Mouse (Mus musculus) liver, embryonic 15.5 days (tissue): Measurements from ENCODE around the gene Hectd1. TPM values are rescaled to one million over a fixed set of nuclear protein-coding genes. Genes with fewer than 3 reads are reported as not detected.

Experiments used
- ATAC-seq: fragments of 200-750 bp; cut with Nextera tagmentation; 2 replicates; pipeline ENCODE4 v1.8.0; 2017; ENCODE audit warnings: moderate number of reproducible peaks, mild to moderate bottlenecking, moderate library complexity; ENCODE audit not compliant: insufficient read depth
- H3K27ac ChIP-seq: fragments of 300-500 bp; sonication (generic); replicated peaks from 2 replicates; pipeline ENCODE4 v1.5.1; 2015; ENCODE audit warnings: mild to moderate bottlenecking, inconsistent platforms
- H3K27me3 ChIP-seq: fragments of 300-500 bp; sonication (generic); 2 replicates; pipeline ENCODE4 v1.6.1; 2015; ENCODE audit warnings: mild to moderate bottlenecking, inconsistent platforms
- H3K36me3 ChIP-seq: fragments of 300-500 bp; sonication (generic); replicated peaks from 2 replicates; pipeline ENCODE4 v1.6.1; 2015; ENCODE audit warnings: moderate library complexity, mild to moderate bottlenecking, inconsistent platforms
- H3K4me1 ChIP-seq: fragments of 300-500 bp; sonication (generic); replicated peaks from 2 replicates; pipeline ENCODE4 v1.6.1; 2015; ENCODE audit warnings: inconsistent platforms
- H3K4me2 ChIP-seq: fragments of 300-500 bp; sonication (generic); 2 replicates; pipeline ENCODE4 v1.6.1; 2015; ENCODE audit warnings: moderate library complexity, mild to moderate bottlenecking, inconsistent platforms
- H3K4me3 ChIP-seq: fragments of 300-500 bp; sonication (generic); replicated peaks from 2 replicates; pipeline ENCODE4 v1.5.1; 2015; ENCODE audit warnings: mild to moderate bottlenecking, inconsistent platforms
- H3K9ac ChIP-seq: fragments of 300-500 bp; sonication (generic); 2 replicates; pipeline ENCODE4 v1.6.1; 2015; ENCODE audit warnings: moderate library complexity, mild to moderate bottlenecking, inconsistent platforms
- H3K9me3 ChIP-seq: fragments of 300-500 bp; sonication (generic); replicated peaks from 2 replicates; pipeline ENCODE4 v1.6.1; 2016; ENCODE audit warnings: inconsistent platforms
- WGBS: fragments of 180-500 bp; shearing (Covaris S2); methylation state at CpG from one replicate; pipeline ENCODE4 v1.1.7; 2015; ENCODE audit warnings: mixed read lengths; ENCODE audit not compliant: insufficient replicate concordance; 5-methylcytosine and 5-hydroxymethylcytosine counted together
- polyA plus RNA-seq: library from polyadenylated mRNA; unstranded; fragments of >200 nt; fragmentation: Nextera tagmentation; extraction: Ambion mirVana; gene quantifications from 2 replicates; pipeline ENCODE4 v1.2.1, GENCODE M21; 2015

Gene Hectd1
- polyA plus RNA-seq, 1 experiment from 2014 or later: 24.0 TPM

GRCm38 (mm10) chr12:51856768-51857295, 27.5 kb upstream of the Hectd1 start:
- H3K9me3 ChIP-seq: no peaks in the 10 kb centered on the region
- H3K4me2 ChIP-seq: peak overlapping the region; percentile 33
- no peaks in the 10 kb centered on the region for H3K27me3 ChIP-seq
- 18% methylated on average over 8 of the region's 8 CpGs for whole genome bisulfite sequencing
- H3K27ac ChIP-seq: peak overlapping the region; percentile 79
- ATAC-seq: peak; percentile 47; the same call in 1 of the 2 replicates
- no peaks in the 10 kb centered on the region for H3K36me3 ChIP-seq
- H3K9ac ChIP-seq: peak overlapping the region; percentile 25; the same call in 1 of the 2 replicates
- H3K4me3 ChIP-seq: no peak overlapping the region
- peaks cover 63% of the 10 kb centered on the region for H3K4me1 ChIP-seq

- Histone ChIP-seq H3K9ac (peak overlapping the region; percentile 25; the same call in 1 of the 2 replicates), H3K36me3 (no peaks in the 10 kb centered on the region), H3K4me3 (no peak overlapping the region), H3K4me1 (peaks cover 70% of the 10 kb centered on the region), H3K4me2 (no peak overlapping the region; the same call in 1 of the 2 replicates), H3K27me3 (no peaks in the 10 kb centered on the region), H3K9me3 (no peaks in the 10 kb centered on the region), H3K27ac (peak overlapping the region; percentile 79)
- no peak for ATAC-seq
- 39% methylated on average over 2 of the region's 2 CpGs for WGBS
Observed at GRCm38 (mm10) chr12:51855872-51856271, 26.5 kb upstream of the Hectd1 start.

- Histone ChIP-seq H3K9me3 (no peaks in the 10 kb centered on the region), H3K9ac (no peak overlapping the region), H3K27ac (peak overlapping the region; percentile 79), H3K4me3 (no peak overlapping the region), H3K36me3 (no peaks in the 10 kb centered on the region), H3K27me3 (no peaks in the 10 kb centered on the region), H3K4me2 (no peak overlapping the region), H3K4me1 (peaks cover 71% of the 10 kb centered on the region)
- WGBS: 29% methylated on average over 7 of the region's 7 CpGs
- peak; percentile 45 for ATAC-seq
Observed at GRCm38 (mm10) chr12:51855453-51855852, 26.1 kb upstream of the Hectd1 start.

GRCm38 (mm10) chr12:51851617-51852016, 22.3 kb upstream of the Hectd1 start:
- H3K27ac ChIP-seq: peak overlapping the region; percentile 98
- H3K4me3 ChIP-seq: peak overlapping the region; percentile 55
- peak overlapping the region; percentile 70 for H3K4me2 ChIP-seq
- no peaks in the 10 kb centered on the region for H3K27me3 ChIP-seq
- peak; percentile 87 for ATAC-seq
- H3K4me1 ChIP-seq: peaks cover 73% of the 10 kb centered on the region
- 19% methylated on average over 4 of the region's 4 CpGs for WGBS
- no peaks in the 10 kb centered on the region for H3K9me3 ChIP-seq
- H3K9ac ChIP-seq: peak overlapping the region; percentile 59
- no peaks in the 10 kb centered on the region for H3K36me3 ChIP-seq

- 32% methylated on average over 3 of the region's 3 CpGs for whole genome bisulfite sequencing
- Histone ChIP-seq H3K36me3 (no peaks in the 10 kb centered on the region), H3K9me3 (no peaks in the 10 kb centered on the region), H3K4me3 (peak overlapping the region; percentile 55), H3K27ac (peak overlapping the region; percentile 98), H3K4me2 (peak overlapping the region; percentile 70), H3K4me1 (peaks cover 69% of the 10 kb centered on the region), H3K9ac (peak overlapping the region; percentile 59), H3K27me3 (no peaks in the 10 kb centered on the region)
- peak; percentile 77 for ATAC-seq
Observed at GRCm38 (mm10) chr12:51851155-51851554, 21.8 kb upstream of the Hectd1 start.

GRCm38 (mm10) chr12:51850339-51850738, 21.0 kb upstream of the Hectd1 start:
- Histone ChIP-seq H3K4me3 (peak overlapping the region; percentile 12), H3K4me1 (peaks cover 67% of the 10 kb centered on the region), H3K9me3 (no peaks in the 10 kb centered on the region), H3K27me3 (no peaks in the 10 kb centered on the region), H3K36me3 (no peaks in the 10 kb centered on the region), H3K27ac (peak overlapping the region; percentile 90), H3K4me2 (peak overlapping the region; percentile 54), H3K9ac (peak overlapping the region; percentile 14)
- WGBS: 34% methylated on average over 4 of the region's 4 CpGs
- no peak for ATAC-seq

GRCm38 (mm10) chr12:51849902-51850301, 20.6 kb upstream of the Hectd1 start:
- Histone ChIP-seq H3K4me1 (peaks cover 67% of the 10 kb centered on the region), H3K4me3 (peak overlapping the region; percentile 12), H3K36me3 (no peaks in the 10 kb centered on the region), H3K4me2 (peak overlapping the region; percentile 54), H3K27ac (peak overlapping the region; percentile 90), H3K9ac (peak overlapping the region; percentile 14), H3K27me3 (no peaks in the 10 kb centered on the region), H3K9me3 (no peaks in the 10 kb centered on the region)
- peak; percentile 13 for ATAC-seq
- WGBS: 6% methylated on average over 2 of the region's 2 CpGs

GRCm38 (mm10) chr12:51847953-51848680, 18.8 kb upstream of the Hectd1 start:
- H3K9ac ChIP-seq: no peak overlapping the region
- peaks cover 69% of the 10 kb centered on the region for H3K4me1 ChIP-seq
- 0 out of 2 replicates have a peak overlapping the region, but pooled peaks have one; percentile 4 for H3K27ac ChIP-seq
- no peaks in the 10 kb centered on the region for H3K9me3 ChIP-seq
- no peaks in the 10 kb centered on the region for H3K36me3 ChIP-seq
- H3K4me3 ChIP-seq: no peak overlapping the region
- no peak overlapping the region for H3K4me2 ChIP-seq
- WGBS: 72% methylated on average over 9 of the region's 9 CpGs
- no peaks in the 10 kb centered on the region for H3K27me3 ChIP-seq
- ATAC-seq: no peak

- Histone ChIP-seq H3K27me3 (no peaks in the 10 kb centered on the region), H3K36me3 (no peaks in the 10 kb centered on the region), H3K4me2 (peak overlapping the region; percentile 75), H3K4me3 (peak overlapping the region; percentile 63), H3K9ac (peak overlapping the region; percentile 45; the same call in 1 of the 2 replicates), H3K27ac (peak overlapping the region; percentile 99), H3K9me3 (no peaks in the 10 kb centered on the region), H3K4me1 (peaks cover 74% of the 10 kb centered on the region)
- 19% methylated on average over 1 of the region's 1 CpGs for WGBS
- ATAC-seq: peak; percentile 22
Observed at GRCm38 (mm10) chr12:51845261-51845660, 15.9 kb upstream of the Hectd1 start.

GRCm38 (mm10) chr12:51844771-51845256, 15.5 kb upstream of the Hectd1 start:
- Histone ChIP-seq H3K4me1 (peaks cover 70% of the 10 kb centered on the region), H3K9ac (peak overlapping the region; percentile 76)
- under 1% methylated on average over 17 of the region's 17 CpGs for WGBS

More at GRCm38 (mm10) chr12:51844771-51845256, 15.5 kb upstream of the Hectd1 start:
- peak; percentile 98 for ATAC-seq
- peak overlapping the region; percentile 99 for H3K27ac ChIP-seq
- H3K4me3 ChIP-seq: peak overlapping the region; percentile 63
- H3K27me3 ChIP-seq: no peaks in the 10 kb centered on the region
- H3K4me2 ChIP-seq: peak overlapping the region; percentile 75
- no peaks in the 10 kb centered on the region for H3K9me3 ChIP-seq
- H3K36me3 ChIP-seq: no peaks in the 10 kb centered on the region
